Mouse (Mus musculus): Measurements from ENCODE around the gene Nmnat3.
A peak's percentile ranks its signal among the peaks of the same experiment; 100 is the strongest.

Nmnat3 gene

GRCm38 (mm10) chr9:98354919-98355318 is 67.7 kb downstream of the Nmnat3 start:
- no peak for DNase-seq (ENCODE audit: low read depth)

- no peak for DNase-seq (ENCODE audit: low read depth)
These were observed 73.8 kb downstream of the Nmnat3 start for GRCm38 (mm10) chr9:98361047-98361446.

- DNase-seq (ENCODE audit: low read depth): no peak
These were observed 78.8 kb downstream of the Nmnat3 start for GRCm38 (mm10) chr9:98366075-98366474.

- DNase-seq (ENCODE audit: low read depth): no peak
These were observed 80.2 kb downstream of the Nmnat3 start for GRCm38 (mm10) chr9:98367333-98367962.

GRCm38 (mm10) chr9:98369707-98370106 is 82.5 kb downstream of the Nmnat3 start:
- DNase-seq (ENCODE audit: low read depth): no peak

GRCm38 (mm10) chr9:98373358-98373757 is 86.1 kb downstream of the Nmnat3 start:
- DNase-seq (ENCODE audit: low read depth): peak; percentile 5

GRCm38 (mm10) chr9:98374897-98375296 is 87.7 kb downstream of the Nmnat3 start:
- no peak for DNase-seq (ENCODE audit: low read depth)

- no peak for DNase-seq (ENCODE audit: low read depth)
These were observed 88.3 kb downstream of the Nmnat3 start for GRCm38 (mm10) chr9:98375329-98376170.

GRCm38 (mm10) chr9:98379736-98380135 is 92.5 kb downstream of the Nmnat3 start:
- no peak for DNase-seq (ENCODE audit: low read depth)

- no peak for DNase-seq (ENCODE audit: low read depth)
These were observed 93.4 kb downstream of the Nmnat3 start for GRCm38 (mm10) chr9:98380593-98380992.

- no peak for DNase-seq (ENCODE audit: low read depth)
These were observed 100.8 kb downstream of the Nmnat3 start for GRCm38 (mm10) chr9:98387741-98388632.

- no peak for DNase-seq (ENCODE audit: low read depth)
These were observed 101.4 kb downstream of the Nmnat3 start for GRCm38 (mm10) chr9:98388633-98388965.

GRCm38 (mm10) chr9:98393496-98393895 is 106.3 kb downstream of the Nmnat3 start:
- no peak for DNase-seq (ENCODE audit: low read depth)

GRCm38 (mm10) chr9:98397211-98397610 is 110.0 kb downstream of the Nmnat3 start:
- DNase-seq (ENCODE audit: low read depth): no peak

GRCm38 (mm10) chr9:98397866-98398265 is 110.6 kb downstream of the Nmnat3 start:
- DNase-seq (ENCODE audit: low read depth): no peak

GRCm38 (mm10) chr9:98400185-98400894 is 113.1 kb downstream of the Nmnat3 start:
- no peak for DNase-seq (ENCODE audit: low read depth)

GRCm38 (mm10) chr9:98401611-98402010 is 114.4 kb downstream of the Nmnat3 start:
- DNase-seq (ENCODE audit: low read depth): no peak

GRCm38 (mm10) chr9:98407771-98408170 is 120.5 kb downstream of the Nmnat3 start:
- no peak for DNase-seq (ENCODE audit: low read depth)

- peak; percentile 29 for DNase-seq (ENCODE audit: low read depth)
These were observed 121.9 kb downstream of the Nmnat3 start for GRCm38 (mm10) chr9:98409137-98409536.

- DNase-seq (ENCODE audit: low read depth): no peak
These were observed 128.2 kb downstream of the Nmnat3 start for GRCm38 (mm10) chr9:98415427-98415826.

GRCm38 (mm10) chr9:98417919-98418318 is 130.7 kb downstream of the Nmnat3 start:
- DNase-seq (ENCODE audit: low read depth): no peak

GRCm38 (mm10) chr9:98418346-98418745 is 131.1 kb downstream of the Nmnat3 start:
- DNase-seq (ENCODE audit: low read depth): no peak

All from naive thymus-derived CD4-positive, alpha-beta T cell, adult 2 months (primary cell).